Mouse (Mus musculus): Measurements from ENCODE around the gene Proca1.

DNA sequence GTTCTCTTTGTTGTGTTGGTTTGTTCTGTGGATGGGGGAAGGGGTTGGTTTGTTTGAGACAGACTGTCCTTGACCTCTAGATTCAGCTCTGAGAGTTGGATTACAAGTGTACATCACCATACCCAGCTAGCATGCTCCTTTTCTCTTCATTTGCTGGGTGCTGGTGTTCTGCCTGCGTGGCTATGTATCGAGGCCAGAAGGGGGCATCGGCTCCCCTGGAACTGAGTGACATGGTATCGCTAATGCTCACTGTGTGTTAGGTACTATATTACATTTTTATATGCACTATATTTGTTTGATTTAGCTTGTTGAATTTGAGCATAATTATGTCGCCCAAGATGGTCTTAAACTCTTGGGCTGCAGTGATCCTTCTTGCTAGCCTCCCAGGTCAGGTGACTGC is 47.0 kb upstream of the Proca1 start:
- TF ChIP-seq EP300 (optimal IDR thresholded peaks at IDR 0.05) (no peak), CTCF (IDR thresholded peaks at IDR 0.05; ENCODE audit: low read depth) (peak; percentile 59)

All from stomach, postnatal 0 days (tissue).